Mouse (Mus musculus) testis, postnatal 10 days (tissue): ENCODE data around the gene Elf3.
"Not testable (repeated sequence)": the region's sequence is repeated elsewhere in the genome, so short reads cannot be mapped to it uniquely, and the experiment has no call there.

Source experiments
- DNase-seq: peaks from one replicate; pipeline ENCODE4 v3.0.0; 2021; ENCODE audit warnings: low spot score

Gene Elf3

DNA sequence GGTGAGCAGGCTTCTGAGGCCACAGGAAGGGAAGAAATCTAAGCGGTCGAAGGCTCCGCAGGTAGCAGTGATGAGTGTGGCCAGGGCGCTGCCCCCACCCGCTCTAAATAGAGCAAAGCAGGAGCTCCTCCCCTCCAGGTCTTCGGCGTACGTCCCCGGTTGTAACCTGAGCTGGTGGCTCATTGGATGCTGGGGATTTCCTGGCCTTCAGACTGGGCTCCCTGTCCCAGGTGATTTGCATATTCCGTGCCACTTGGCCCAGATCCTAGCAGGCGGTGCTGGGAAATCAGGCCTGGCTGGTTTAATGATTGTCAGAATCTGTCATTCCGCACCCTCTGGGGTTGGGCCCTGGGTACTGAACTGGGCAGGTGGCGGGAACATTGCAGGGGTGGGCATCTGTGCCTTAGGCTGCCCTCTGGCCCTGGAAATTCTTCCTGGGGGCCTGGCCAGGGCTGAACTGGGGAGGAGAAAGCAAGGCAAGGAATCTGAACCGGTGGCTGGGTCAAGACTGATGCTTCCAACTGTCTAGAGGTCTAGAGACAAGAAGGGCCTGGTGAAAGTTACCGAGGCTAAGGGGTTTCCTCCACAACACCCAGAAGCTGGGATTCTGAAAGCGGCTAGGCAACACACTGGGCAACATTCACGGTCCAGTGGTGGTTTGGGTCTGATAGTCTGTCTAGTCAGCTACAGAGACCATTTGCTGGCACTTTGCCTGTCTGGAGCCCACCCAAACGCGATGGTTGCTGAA lies at the start of gene Elf3:
TSS of gene Elf3 (minus strand) at position 189 of the 748 bp plus-strand sequence.
- peak; percentile 55 for DNase-seq

DNA sequence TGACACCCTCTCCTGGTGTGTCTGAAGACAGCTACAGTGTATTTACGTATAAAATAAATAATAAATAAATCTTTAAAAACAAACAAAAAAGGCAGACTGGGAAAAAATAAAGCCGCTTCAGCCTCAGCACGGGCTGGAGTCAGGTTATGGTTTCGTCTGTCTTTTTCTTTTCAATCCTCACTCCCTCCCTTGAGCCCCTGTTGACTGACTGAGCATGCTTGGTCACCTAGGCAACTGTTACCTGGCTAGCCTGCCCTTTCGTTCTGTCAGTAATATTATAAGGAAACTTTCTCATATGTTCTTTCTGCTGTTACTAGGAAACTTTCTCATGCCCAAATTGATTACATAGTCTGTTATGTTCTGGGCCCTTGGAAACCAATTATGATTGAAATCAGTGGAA lies 32.5 kb upstream of the Elf3 start:
- DNase-seq = no peak

DNA sequence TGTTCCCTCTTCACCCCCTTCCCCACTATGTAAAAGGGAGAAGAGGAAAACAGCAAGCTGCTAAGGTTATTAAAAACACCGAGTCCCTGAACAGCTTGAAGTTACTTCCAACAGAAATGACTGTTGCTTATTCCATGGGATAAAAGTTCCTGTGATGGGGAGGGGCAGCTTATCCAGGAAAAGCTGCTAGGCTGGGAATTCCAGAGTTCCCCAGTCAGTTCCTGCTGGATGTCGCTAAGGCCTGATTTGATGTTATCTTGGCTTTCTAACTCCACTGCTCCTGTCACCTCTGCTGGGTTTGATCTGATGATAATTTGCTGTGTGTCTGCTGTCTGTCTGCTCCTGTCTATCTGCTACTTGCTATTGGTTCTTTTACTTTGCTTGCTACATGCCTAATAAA lies 27.9 kb upstream of the Elf3 start:
- no peak for DNase-seq

DNA sequence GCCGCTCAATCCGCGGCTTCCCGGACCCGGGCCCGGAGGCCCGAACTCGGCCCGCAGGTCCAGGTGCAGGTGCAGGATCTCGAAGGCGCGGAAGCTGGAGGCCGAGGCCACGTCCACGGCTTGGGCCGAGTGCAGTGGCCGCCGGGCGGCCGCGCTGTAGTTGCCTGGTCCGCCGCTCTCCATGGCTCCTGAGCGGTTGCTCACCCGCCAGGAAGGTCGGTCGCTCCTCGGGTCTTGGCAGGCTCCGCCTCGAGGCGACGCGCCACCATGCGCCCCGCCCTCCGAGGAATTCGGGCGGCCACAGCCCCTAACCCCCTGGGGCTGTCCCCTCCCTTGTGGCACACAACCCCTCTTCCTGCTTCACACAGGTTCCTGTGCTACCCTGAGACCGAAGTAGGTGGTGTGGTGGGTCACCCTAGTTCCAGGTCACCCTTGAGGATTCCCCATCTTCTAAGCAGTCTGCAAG lies 25.5 kb upstream of the Elf3 start, which contains the start of gene Rnpep:
TSS of gene Rnpep (minus strand) at position 259 of the 466 bp plus-strand sequence.
- DNase-seq = peak; percentile 76

DNA sequence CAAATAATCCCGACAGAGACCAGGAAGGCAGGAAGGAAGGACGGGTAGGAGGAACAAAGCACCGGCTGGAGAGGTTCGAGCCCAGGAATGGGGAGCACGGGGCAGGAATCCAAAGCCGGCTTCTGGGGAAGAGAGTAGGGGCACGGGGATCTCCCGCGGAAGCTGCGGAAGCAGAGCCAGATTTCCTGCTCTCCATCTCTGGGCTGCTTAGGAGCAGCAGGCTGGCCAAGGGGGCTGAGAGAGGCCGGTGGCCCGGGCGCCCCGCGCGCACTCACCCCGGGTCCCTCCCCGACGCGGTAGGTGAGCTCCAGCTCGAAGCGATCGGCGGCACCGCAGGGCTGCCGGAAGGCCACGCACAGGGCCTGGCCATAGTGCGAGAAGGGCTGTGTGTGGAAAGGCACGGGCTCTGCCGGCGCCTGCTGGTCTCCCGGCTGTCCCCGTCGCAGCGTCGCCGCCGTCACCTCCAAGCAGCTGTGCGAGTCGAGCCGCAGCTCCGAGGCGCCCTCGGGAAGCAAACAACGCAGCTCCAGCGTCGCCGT lies 25.0 kb upstream of the Elf3 start:
- no peak for DNase-seq

DNA sequence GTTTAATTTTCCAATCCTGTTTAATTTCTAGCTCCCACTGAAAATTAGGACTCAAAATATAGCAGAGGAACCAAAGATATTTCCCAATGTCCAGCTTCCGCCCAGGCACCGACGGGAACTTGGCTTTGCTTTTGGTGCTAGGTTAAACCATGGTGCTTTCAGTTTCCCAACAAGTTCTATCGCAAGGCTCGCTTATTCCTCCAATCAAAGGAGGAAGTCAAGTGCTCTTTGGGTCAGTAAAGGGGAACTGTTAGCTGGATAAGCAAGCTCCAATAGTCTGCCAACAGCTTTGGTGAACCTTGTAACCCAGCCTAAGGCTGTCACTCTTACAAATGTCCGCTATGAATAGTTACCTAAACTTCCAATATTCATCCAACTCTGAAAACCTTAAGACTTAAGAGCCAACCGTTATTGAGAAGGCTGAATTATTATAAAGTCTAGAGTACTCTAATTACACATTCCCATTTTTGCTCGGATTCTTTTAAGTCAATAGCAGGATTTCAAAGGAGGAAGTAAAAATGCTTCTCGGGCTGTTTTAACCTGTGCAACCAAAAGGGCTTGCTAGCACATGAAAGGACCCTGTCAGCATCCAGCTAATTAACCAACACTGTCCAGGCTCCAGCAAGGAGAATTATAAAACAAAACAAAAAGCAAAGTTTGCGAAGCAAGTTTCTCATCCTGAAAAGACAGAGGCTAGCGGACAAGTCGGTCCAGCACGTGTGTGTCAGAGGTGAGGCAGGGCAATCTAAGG lies 24.3 kb upstream of the Elf3 start:
- DNase-seq = no peak

DNA sequence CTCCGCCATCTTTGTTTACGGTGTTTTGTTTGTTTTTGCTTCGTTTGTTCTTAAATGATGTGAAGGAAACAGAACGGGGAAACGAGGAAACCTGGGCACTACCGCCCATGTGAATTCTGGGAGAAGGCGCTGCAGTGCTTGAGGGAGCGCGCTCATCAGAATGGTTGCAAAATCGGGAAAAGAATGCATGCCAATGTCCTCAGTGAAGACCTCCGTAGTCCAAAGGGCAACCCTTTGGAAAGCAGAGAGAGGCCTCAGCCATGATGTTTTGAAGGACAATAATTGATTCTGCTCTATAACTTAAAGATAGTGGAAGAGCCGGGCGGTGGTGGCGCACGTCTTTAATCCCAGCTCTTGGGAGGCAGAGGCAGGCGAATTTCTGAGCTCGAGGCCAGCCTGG lies 23.5 kb upstream of the Elf3 start:
- no peak for DNase-seq

DNA sequence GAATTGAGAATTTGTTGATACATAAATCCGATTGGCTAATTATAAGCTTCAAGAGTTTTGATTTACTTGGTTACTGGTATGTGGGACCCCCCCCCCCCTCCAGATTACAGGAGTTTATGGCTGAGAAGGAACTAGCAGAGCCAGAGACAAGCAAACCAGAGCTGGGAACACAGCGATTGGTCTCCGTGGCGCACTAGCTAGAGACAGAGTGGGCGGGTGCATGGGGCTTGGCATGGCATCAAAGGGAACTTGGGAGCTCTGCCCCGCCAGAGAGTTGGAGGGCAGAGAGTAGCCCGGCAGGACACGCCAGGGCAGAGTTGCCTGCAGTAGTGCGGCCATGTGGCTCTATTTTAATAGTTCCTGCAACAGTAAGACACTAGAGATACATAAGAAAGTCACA lies 22.3 kb upstream of the Elf3 start:
- peak; percentile 73 for DNase-seq

DNA sequence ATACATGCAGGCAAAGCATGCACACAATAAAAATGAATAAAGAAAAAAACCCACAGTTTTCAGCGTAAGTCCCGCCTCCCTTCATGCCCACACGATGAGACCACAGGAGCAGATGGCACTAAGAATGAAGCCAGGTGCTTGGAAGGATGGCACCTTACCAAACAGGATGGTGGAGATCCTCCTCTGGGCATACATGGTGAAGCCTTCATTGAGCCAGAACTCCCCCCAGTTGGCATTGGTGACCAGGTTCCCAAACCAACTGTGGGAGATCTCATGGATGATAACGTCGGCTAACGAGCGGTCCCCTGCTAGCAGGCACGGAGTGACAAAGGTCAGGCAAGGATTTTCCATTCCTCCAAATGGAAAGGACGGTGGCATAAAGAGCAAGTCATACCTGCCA lies 13.0 kb upstream of the Elf3 start:
- DNase-seq = no peak

DNA sequence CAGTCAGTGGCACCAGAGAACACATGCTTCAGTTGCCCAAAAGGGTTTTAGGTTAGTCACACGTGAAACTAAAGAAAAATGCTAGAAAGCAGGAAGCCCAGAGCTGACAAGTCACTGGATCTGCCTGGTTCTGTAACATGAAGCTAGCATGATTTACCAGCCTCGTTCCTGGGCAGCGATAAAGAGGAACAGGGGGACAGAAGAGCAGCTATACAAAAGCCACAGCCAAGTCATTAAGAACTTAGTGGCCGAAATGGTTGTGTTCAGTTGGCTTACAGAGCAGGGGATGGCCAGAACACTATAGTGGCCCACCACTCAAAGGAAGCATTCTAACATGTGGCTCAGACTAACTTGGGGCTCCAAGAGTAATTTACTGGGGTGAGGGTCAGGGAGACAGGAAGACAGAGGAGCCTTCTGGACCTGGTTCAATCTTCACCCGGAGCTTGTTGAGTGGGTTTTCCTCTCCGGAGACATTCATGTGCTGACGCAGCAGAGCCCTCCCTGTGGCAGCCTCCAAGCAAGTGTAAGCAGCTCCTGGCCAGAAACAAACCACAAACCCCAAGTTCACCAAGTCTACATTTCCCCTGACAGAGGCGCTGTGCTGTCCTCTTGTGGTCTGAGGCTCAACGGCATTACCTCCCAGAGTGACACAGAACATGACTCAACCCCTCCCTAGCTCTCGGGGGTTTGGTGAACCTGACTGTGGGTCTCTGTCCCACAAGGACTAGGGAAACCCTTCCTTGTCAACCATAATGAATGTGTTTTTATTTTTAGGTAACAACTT lies 9.5 kb upstream of the Elf3 start:
- DNase-seq = no peak

DNA sequence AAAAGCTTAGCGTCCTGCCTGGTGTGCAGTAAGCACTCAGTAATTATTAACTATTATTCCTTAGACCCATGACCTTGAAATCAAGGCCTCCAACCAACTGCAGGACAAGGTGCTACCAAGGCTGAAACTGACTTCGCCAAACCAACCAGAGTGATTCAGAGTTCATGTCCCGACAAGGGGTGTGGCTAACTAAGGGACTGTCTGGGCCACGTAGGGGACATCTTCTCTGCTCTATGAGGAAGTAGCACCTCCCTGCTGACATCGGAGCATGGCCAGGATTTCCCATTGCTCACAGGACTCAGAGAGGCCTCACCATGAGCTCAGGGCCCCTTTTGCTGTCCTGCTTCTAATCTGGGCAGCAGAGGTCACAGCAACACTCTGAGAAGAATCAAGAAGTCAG lies 7.5 kb upstream of the Elf3 start:
- no peak for DNase-seq

DNA sequence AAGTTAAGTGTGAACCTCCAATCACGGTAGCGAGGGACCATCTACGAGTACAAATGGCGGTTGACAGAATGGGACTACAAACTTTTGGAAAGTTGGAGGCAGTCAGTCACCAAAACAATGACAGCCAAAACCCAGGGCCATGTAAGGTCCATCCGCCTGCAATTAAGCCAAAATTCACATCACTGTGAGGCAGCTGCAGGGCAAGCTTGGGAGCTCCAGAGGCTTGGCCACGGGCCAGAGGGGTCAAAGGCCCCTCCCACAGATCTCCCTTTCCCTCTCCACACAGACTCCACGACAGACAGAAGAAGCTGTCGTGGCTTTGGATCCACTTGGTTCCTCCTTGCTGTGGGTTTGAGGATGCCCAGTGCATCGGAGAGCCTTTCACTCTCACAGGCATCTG lies 4.9 kb upstream of the Elf3 start:
- DNase-seq = no peak

DNA sequence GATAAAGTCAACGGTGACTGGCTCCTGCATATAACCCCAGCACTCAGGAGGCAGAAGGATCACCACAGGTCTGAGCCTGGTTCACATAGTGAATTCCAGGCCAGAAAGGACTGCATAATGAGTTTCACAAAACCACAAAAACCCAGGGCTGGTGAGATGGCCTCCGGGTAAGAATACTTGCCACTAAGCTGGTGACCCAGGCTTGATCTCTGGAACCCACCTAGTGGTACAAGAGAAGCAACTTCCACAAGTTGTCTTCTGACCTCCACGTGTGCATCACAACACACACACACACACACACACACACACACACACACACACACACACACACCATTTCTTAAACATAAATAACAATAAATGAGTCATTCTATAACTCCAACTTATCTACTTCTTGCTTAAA lies 4.0 kb upstream of the Elf3 start:
- DNase-seq = no peak

DNA sequence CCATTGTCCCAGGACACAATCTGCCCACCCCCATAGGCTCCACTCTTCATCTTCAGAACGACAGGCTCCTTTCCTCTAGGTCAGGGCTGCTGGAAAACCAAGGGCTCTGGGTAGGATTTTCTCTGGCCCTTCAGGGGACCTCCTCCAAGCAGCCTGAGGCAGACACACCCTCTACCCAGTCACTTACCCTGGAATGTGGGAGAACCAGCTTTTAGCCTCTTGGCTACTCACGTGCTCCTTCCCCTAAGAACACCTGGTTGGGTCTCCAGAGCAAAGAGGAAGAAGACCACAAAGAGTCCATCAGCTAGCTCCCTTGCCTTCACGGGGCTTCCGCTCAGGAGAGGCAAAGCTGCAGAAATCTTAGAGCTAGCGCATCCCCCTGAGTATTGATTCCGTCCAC lies 2.6 kb upstream of the Elf3 start:
- DNase-seq = no peak

DNA sequence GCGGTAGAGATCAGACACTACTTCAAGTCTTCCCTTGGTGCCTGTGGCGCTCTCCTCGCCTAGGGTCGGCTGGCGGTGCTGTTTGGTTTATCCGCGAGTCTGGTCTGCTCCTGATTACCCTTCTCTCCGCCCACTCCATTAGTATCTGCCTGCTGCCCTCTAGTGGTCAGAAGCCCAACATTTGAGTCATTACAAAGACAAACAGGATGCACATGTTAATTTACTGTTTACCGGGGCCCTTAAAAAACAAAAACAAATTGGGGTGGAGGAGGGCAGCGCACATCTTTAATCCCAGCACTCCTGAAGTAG lies 714 bp upstream of the Elf3 start:
- peak; percentile 89 for DNase-seq

DNA sequence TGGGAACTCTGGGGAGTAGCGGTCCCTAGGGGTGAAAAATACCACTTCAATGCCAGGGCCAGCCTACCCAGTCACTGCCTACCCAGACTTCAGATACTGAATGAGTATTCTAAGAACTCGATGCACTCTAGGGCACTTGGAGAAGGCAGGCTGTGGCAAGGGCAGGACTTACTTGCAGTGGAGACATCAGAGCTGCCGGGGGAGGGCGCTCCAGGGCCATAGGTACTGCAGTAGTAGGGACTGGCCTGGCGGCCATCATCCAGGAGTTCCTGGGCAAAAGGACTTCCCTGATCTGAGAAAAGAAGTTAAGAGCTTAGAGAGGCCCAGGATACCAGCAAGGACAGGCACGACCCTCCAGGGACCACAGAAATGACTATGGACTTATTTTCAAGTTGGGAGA lies 2.1 kb downstream of the Elf3 start:
- peak; percentile 77 for DNase-seq

DNA sequence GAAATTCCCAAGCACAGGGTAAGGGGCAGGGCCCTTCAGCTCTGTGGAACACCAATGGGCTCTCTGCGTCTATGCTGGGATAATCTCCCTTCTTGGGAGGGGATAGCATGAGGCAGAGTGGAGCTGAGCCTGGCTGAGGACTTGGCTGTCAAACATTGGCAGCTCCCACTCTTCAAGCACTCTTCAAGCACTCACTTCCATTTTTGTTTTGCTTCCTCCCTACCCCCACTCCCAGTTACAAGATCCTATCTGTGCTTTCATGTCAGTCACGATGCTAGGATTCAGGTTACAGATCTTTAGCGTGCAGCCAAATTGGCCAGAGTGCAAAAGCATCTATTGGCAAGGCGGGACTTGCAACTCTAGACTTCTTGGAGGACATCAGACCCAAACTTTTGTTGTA lies 5.5 kb downstream of the Elf3 start:
- DNase-seq = no peak

DNA sequence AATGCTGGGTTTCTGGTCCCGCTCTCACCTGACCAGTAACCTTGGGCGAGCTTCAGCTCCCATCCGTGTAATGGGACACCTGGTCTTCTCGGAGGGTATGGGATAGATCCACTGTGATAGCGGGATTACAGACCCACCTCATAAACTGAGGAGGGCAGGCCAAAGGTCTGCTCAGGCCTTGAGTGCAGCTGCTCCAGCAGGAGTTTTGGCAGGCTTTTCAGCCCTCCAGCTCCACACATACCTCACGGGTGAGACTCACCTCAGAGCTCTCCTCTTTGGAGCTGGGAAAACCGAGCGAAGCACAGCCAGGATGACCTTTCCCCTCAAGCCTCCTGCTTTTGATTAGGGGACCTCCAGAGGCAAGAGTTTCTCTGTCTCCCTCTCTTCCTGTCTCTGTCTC lies 7.0 kb downstream of the Elf3 start:
- DNase-seq = no peak

DNA sequence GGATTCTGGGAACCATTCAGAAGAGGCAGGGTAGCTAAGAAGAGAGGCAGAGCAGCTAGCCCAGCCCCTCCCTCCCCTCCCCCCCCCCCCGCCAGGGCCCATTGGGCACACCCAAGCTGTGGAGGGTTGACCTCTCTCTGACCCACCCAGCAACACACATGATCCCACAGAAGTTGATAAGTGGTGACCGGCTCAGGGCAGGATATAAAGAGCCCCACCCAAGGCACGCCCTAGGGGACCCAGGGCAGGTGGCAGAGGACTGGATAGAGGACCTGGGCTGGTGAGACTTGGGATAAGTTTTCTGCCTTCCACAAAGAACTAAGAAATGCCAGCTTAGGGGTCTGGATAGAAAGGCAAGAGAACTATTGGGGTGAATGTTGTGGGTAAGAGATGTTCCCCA lies 7.7 kb downstream of the Elf3 start:
- DNase-seq = no peak

DNA sequence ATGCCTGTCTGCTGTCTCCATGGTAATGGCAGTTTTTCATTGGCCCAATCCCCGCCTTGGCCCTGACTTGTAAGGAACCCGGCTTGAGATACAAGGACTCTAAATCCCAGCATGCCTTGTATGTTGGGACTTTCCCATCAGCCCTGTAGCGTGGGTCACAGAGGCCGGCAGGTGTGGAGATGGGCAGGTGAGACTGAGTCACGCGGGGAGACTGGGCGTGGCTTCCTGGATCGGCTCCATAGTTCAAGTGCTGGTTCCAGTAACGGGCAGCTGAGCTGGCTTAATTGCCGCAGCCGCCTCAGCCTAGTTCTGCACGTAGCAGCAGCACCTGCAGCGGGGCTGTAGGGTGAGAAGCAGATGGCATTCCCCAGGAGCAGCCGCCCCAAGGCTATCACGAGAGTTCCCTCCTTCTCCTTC lies 9.9 kb downstream of the Elf3 start:
- no peak for DNase-seq

DNA sequence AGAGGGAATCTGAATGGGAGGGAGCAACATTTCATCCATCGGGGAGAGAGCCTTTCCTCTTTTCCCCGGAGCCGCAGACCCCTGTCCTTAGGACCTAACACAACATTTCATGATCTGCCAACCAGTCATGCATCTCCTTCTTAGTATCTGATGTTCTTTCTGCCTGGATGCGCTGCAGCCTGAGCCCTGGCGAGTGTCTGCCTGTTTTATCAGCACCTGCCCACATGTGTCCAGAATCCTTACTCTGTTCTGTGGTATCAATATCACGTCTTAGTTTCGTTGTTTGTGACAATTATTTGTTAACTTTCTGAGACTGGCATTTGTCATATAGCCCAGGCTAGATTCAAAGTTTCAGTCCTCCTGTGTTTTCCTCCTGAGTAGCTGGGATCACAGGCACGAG lies 14.4 kb downstream of the Elf3 start:
- DNase-seq = no peak

DNA sequence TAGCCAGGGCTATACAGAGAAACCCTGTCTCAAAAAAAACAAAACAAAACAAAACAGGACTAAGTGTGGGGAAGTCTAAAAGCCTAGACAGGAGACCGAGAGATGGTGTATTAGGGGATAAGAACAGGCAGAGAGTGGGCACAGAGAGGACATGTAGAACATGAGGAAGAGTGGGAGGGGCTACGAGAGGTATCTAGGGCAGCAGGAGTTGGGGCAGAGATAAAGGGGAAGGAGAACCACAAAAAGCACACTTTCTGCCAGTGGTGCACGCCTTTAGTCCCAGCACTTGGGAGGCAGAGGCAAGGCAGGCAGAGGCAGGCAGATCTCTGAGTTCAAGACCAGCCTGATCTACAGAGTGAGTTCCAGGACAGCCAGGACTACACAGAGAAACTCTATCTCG lies 18.2 kb downstream of the Elf3 start:
- not testable (repeated sequence) for DNase-seq
